Mouse (Mus musculus) kidney, adult 2 months (tissue): Measurements from ENCODE around the gene Pola1. TPM values are rescaled to one million over a fixed set of nuclear protein-coding genes. Genes with fewer than 3 reads are reported as not detected.

Source experiments
- DNase-seq: peaks from one replicate; pipeline ENCODE4 v3.0.0; 2021
- H3K27ac ChIP-seq: fragments of 200-500 bp; 2 replicates; pipeline ENCODE4 v1.5.1; 2012; ENCODE audit warnings: low read depth, low read length, control low read depth, inconsistent platforms; ENCODE audit not compliant: insufficient read depth
- H3K27me3 ChIP-seq: fragments of 200-500 bp; replicated peaks from 2 replicates; pipeline ENCODE4 v1.6.1; 2012; ENCODE audit warnings: mild to moderate bottlenecking, moderate library complexity, low read length, inconsistent platforms; ENCODE audit not compliant: control insufficient read depth, insufficient read depth
- H3K36me3 ChIP-seq: fragments of 200-500 bp; 2 replicates; pipeline ENCODE4 v1.6.1; 2012; ENCODE audit warnings: mild to moderate bottlenecking, moderate library complexity, low read length, inconsistent platforms; ENCODE audit not compliant: control insufficient read depth, insufficient read depth
- H3K4me1 ChIP-seq: fragments of 200-500 bp; 2 replicates; pipeline ENCODE4 v1.6.1; 2011; ENCODE audit warnings: low read length; ENCODE audit not compliant: control insufficient read depth, insufficient read depth
- H3K4me3 ChIP-seq: fragments of 200-500 bp; 2 replicates; pipeline ENCODE4 v1.5.1; 2011; ENCODE audit warnings: mild to moderate bottlenecking, low read depth, low read length, control low read depth; ENCODE audit not compliant: insufficient read depth
- CTCF ChIP-seq: fragments of 200-500 bp; conservative IDR thresholded peaks from 2 replicates; pipeline ENCODE4 v1.5.1; 2011; ENCODE audit warnings: low read depth, mild to moderate bottlenecking, control low read depth, low read length, moderate library complexity, mixed read lengths; ENCODE audit not compliant: insufficient read depth, insufficient read length
- POLR2A ChIP-seq: fragments of 200-500 bp; IDR thresholded peaks from one replicate; pipeline ENCODE4 v1.6.1; 2011; ENCODE audit warnings: low read depth, low read length, control low read depth
- WGBS: fragments of 180-500 bp; shearing (Covaris S2); methylation state at CpG from one replicate; pipeline ENCODE4 v1.1.7; 2018; 5-methylcytosine and 5-hydroxymethylcytosine counted together
- polyA plus RNA-seq: library from polyadenylated mRNA; depleted of rRNA; stranded (reverse); fragments of >200 nt; gene quantifications from 2 replicates; pipeline ENCODE4 v1.2.3, GENCODE M21; 2012; rRNA removed

Pola1 gene
- polyA plus RNA-seq: 0.26 and 0.45 TPM in 2 replicates

GRCm38 (mm10) chrX:93631657-93632449 is at the start of gene Pola1:
TSS of gene Pola1 (minus strand) at chrX:93632155.
- Histone ChIP-seq H3K27me3 (no peaks in the 10 kb centered on the region), H3K36me3 (no peaks in the 10 kb centered on the region), H3K4me3 (peak within 1 kb of the TSS; percentile 81), H3K27ac (peak within 1 kb of the TSS; percentile 59; the same call in 1 of the 2 replicates), H3K4me1 (no peaks in the 10 kb centered on the region)
- TF ChIP-seq CTCF (no peak), POLR2A (no peak)
- under 1% methylated on average over 53 of the region's 53 CpGs for WGBS
- peak; percentile 92 for DNase-seq

- WGBS: 62% methylated on average over 2 of the region's 2 CpGs
Observed at GRCm38 (mm10) chrX:93676228-93676627, 44.3 kb upstream of the Pola1 start.

GRCm38 (mm10) chrX:93674836-93675795 is 43.2 kb upstream of the Pola1 start:
- H3K36me3 ChIP-seq: no peaks in the 10 kb centered on the region

More at GRCm38 (mm10) chrX:93676228-93676627, 44.3 kb upstream of the Pola1 start:
- Histone ChIP-seq H3K36me3 (no peaks in the 10 kb centered on the region), H3K27ac (no peak overlapping the region), H3K4me3 (no peak overlapping the region), H3K27me3 (no peaks in the 10 kb centered on the region), H3K4me1 (no peaks in the 10 kb centered on the region)
- no peak for DNase-seq
- no peak for TF ChIP-seq POLR2A
- no peak for TF ChIP-seq CTCF

GRCm38 (mm10) chrX:93674432-93674831 is 42.5 kb upstream of the Pola1 start:
- WGBS: 26% methylated on average over 3 of the region's 3 CpGs

More at GRCm38 (mm10) chrX:93674836-93675795, 43.2 kb upstream of the Pola1 start:
- no peak for TF ChIP-seq CTCF
- no peak for TF ChIP-seq POLR2A
- peak; percentile 7 for DNase-seq
- Histone ChIP-seq H3K27me3 (no peaks in the 10 kb centered on the region), H3K4me3 (0 out of 2 replicates have a peak overlapping the region, but pooled peaks have one; percentile 19), H3K27ac (no peak overlapping the region), H3K4me1 (no peaks in the 10 kb centered on the region)
- 3% methylated on average over 19 of the region's 19 CpGs for WGBS

GRCm38 (mm10) chrX:93664787-93665186 is 32.8 kb upstream of the Pola1 start:
- Histone ChIP-seq H3K4me1 (no peaks in the 10 kb centered on the region), H3K27ac (no peak overlapping the region), H3K36me3 (no peaks in the 10 kb centered on the region), H3K27me3 (no peaks in the 10 kb centered on the region), H3K4me3 (no peak overlapping the region)
- 55% methylated on average over 4 of the region's 4 CpGs for WGBS
- TF ChIP-seq CTCF (no peak), POLR2A (no peak)
- no peak for DNase-seq

More at GRCm38 (mm10) chrX:93674432-93674831, 42.5 kb upstream of the Pola1 start:
- no peaks in the 10 kb centered on the region for H3K36me3 ChIP-seq
- H3K27me3 ChIP-seq: no peaks in the 10 kb centered on the region
- H3K4me3 ChIP-seq: no peak overlapping the region
- DNase-seq: no peak
- TF ChIP-seq CTCF (no peak), POLR2A (no peak)
- no peaks in the 10 kb centered on the region for H3K4me1 ChIP-seq
- no peak overlapping the region for H3K27ac ChIP-seq

GRCm38 (mm10) chrX:93663919-93664586 is 32.1 kb upstream of the Pola1 start:
- H3K36me3 ChIP-seq: no peaks in the 10 kb centered on the region
- no peak overlapping the region for H3K4me3 ChIP-seq
- no peaks in the 10 kb centered on the region for H3K4me1 ChIP-seq
- no peak overlapping the region for H3K27ac ChIP-seq
- no peaks in the 10 kb centered on the region for H3K27me3 ChIP-seq
- no peak for DNase-seq
- 94% methylated on average over 5 of the region's 5 CpGs for WGBS
- TF ChIP-seq POLR2A (no peak), CTCF (no peak)
